ENCODE assay signal across 16 mouse cellular contexts in the genomic region with DNA sequence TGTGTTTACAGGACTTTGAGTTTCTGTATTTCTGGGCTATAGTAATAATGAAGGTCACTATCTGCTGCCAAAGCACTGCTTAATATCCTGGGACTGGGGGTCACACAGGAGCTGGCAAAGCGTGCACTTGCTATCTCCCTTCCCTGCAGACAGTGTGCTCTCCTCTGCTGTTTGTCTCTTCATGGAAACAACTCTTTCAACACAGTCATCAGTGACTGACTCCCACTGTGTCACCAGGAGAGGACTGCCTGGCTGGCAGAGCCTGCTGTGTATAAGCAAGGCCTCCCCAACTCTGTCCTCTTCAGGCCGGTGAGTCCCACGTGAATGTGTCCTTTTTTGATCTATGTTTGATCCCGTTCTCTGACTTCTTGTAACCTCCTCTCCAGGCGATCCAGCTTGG. TPM values are rescaled to one million over a fixed set of nuclear protein-coding genes. Genes with fewer than 3 reads are reported as not detected.
DNase-seq lines count a peak whose midpoint lies in the region; ATAC-seq and TF ChIP-seq lines count a peak whose summit lies in the region.
"Had no signal": no experiment of that assay in that cellular context is flagged by ENCODE, and none has a peak within 500 bp of the region (broad histone marks: within the 10 kb centered on the region; RNA-seq: fewer than 3 reads in every experiment).

No protein-coding gene starts in this region.

- TF ChIP-seq CTCF in layer of hippocampus, adult 2 months (conservative IDR thresholded peaks at IDR 0.05) = no peak

- no peak overlapping the region for H3K4me2 ChIP-seq in heart, embryonic 12.5 days
- H3K4me2 ChIP-seq: embryonic facial prominence, embryonic 12.5 days; forebrain, embryonic 15.5 days; hindbrain, embryonic 15.5 days had no signal

- H3K27me3 ChIP-seq in heart, embryonic 10.5 days (ENCODE audit: insufficient read depth, poor library complexity, severe bottlenecking) = no peaks in the 10 kb centered on the region
- no peaks in the 10 kb centered on the region for H3K27me3 ChIP-seq in heart, embryonic 12.5 days (replicated peaks)
- H3K27me3 ChIP-seq: embryonic facial prominence, embryonic 12.5 days; forebrain, embryonic 15.5 days; hindbrain, embryonic 15.5 days had no signal

- no peaks in the 10 kb centered on the region for H3K36me3 ChIP-seq in heart, embryonic 10.5 days
- H3K36me3 ChIP-seq in heart, embryonic 12.5 days = no peaks in the 10 kb centered on the region
- H3K36me3 ChIP-seq: embryonic facial prominence, embryonic 12.5 days; forebrain, embryonic 15.5 days; hindbrain, embryonic 15.5 days had no signal

- no peak overlapping the region for H3K4me3 ChIP-seq in heart, embryonic 10.5 days
- H3K4me3 ChIP-seq in heart, embryonic 12.5 days = no peak overlapping the region
- no peak overlapping the region for H3K4me3 ChIP-seq in layer of hippocampus, adult 2 months
- H3K4me3 ChIP-seq: embryonic facial prominence, embryonic 12.5 days; forebrain, embryonic 15.5 days; hindbrain, embryonic 15.5 days had no signal

- ATAC-seq in heart, embryonic 12.5 days (ENCODE audit: insufficient number of reproducible peaks, low FRiP score) = no peak
- ATAC-seq: forebrain, embryonic 15.5 days had no signal

- DNase-seq in heart, embryonic 10.5 days (ENCODE audit: low spot score) = no peak
- DNase-seq in layer of hippocampus, adult 2 months (ENCODE audit: low spot score in 2 of 2) = no peak
- no peak for DNase-seq in layer of hippocampus, adult 11-12 months (ENCODE audit: low spot score)
- DNase-seq in ovary, postnatal 36 days (ENCODE audit: low spot score) = peak; percentile 10
- no peak for DNase-seq in ovary, adult 18-20 months (ENCODE audit: low spot score)
- DNase-seq in testis, postnatal 14 days (ENCODE audit: low spot score) = peak; percentile 31
- DNase-seq in lung, postnatal 10 days = no peak
- DNase-seq: adrenal gland, adult 8-10 months; cerebellum, adult 11-12 months; cerebellum, adult 9-10 months; cerebellum, postnatal 25 days; gastrocnemius, postnatal 14 days had no signal

- no peak overlapping the region for H3K9ac ChIP-seq in heart, embryonic 12.5 days
- H3K9ac ChIP-seq: embryonic facial prominence, embryonic 12.5 days; forebrain, embryonic 15.5 days; hindbrain, embryonic 15.5 days had no signal

- H3K9me3 ChIP-seq in heart, embryonic 10.5 days = no peaks in the 10 kb centered on the region
- H3K9me3 ChIP-seq in heart, embryonic 12.5 days (replicated peaks) = no peaks in the 10 kb centered on the region
- H3K9me3 ChIP-seq: embryonic facial prominence, embryonic 12.5 days; forebrain, embryonic 15.5 days; hindbrain, embryonic 15.5 days had no signal

- H3K27ac ChIP-seq in heart, embryonic 10.5 days = 0 out of 2 replicates have a peak overlapping the region, but pooled peaks have one; percentile 43
- no peak overlapping the region for H3K27ac ChIP-seq in heart, embryonic 12.5 days (ENCODE audit: poor library complexity, severe bottlenecking)
- peak overlapping the region; percentile 44; the same call in 1 of the 2 replicates for H3K27ac ChIP-seq in layer of hippocampus, adult 2 months
- H3K27ac ChIP-seq: embryonic facial prominence, embryonic 12.5 days; forebrain, embryonic 15.5 days; hindbrain, embryonic 15.5 days had no signal

- H3K4me1 ChIP-seq in heart, embryonic 10.5 days = 0 out of 2 replicates have a peak, but pooled peaks cover 7% of the 10 kb centered on the region
- no peaks in the 10 kb centered on the region for H3K4me1 ChIP-seq in heart, embryonic 12.5 days (replicated peaks)
- H3K4me1 ChIP-seq: embryonic facial prominence, embryonic 12.5 days; forebrain, embryonic 15.5 days; hindbrain, embryonic 15.5 days had no signal

- WGBS in heart, embryonic 10.5 days = 42% methylated on average over 5 of the region's 5 CpGs
- 35% methylated on average over 5 of the region's 5 CpGs for WGBS in heart, embryonic 12.5 days

RNA-seq across cellular contexts. Expression of a gene that starts 25.3 kb away (rescaled TPM):
- polyA plus RNA-seq in heart, embryonic 10.5 days (2016; fragmentation: Nextera tagmentation; extraction: Ambion mirVana) = 173 and 189 TPM in 2 replicates
- 181 and 183 TPM in 2 replicates for polyA plus RNA-seq in heart, embryonic 12.5 days (2016; fragmentation: Nextera tagmentation; extraction: Ambion mirVana)
- total RNA-seq in layer of hippocampus, adult 2 months (2021) = 10 to 100 TPM; 60.4 to 64.6 TPM

Comparison
In these comparisons a context has a peak if more than half of its experiments do, and no peak if none do; other contexts are left out.
1. DNase-seq: peak in ovary, postnatal 36 days (single experiment) and testis, postnatal 14 days (single experiment); none in heart, embryonic 10.5 days (single experiment), layer of hippocampus, adult 2 months (0 of 2), layer of hippocampus, adult 11-12 months (single experiment), ovary, adult 18-20 months (single experiment) and lung, postnatal 10 days (single experiment).